Mouse (Mus musculus) monocyte, adult 2 months (primary cell): Measurements from ENCODE around the gene Phactr2.

Experiments used
- DNase-seq, 2 experiments: peaks; one replicate each; pipeline ENCODE4 v3.0.0; 2022; ENCODE audit warnings: low spot score in 2 of 2, low read depth in 1 of 2

Phactr2 gene

GRCm38 (mm10) chr10:13175866-13176265, 298.3 kb downstream of the Phactr2 start:
- no peak for DNase-seq

DNA sequence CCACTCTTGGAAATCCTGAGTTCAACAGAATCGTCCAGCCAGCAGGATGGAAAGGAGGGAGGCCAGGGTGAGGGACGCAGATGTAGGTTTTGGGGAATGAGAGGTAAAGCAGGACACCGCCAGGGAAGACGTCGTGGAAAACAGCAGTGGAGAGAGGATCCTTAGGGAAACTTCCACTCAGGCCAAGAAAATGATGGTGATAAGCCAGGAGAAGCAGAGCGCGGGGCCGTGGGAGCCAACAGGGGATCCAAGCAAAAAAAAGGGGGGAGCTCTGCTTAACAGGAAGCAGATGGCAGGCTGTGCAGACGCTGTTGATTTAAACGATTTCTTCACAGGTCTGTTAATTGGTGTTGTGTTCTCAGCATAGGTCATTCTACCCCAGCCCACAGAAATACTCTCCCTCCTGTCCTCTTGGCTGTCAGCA, 301.4 kb downstream of the Phactr2 start:
- no peak for DNase-seq

DNA sequence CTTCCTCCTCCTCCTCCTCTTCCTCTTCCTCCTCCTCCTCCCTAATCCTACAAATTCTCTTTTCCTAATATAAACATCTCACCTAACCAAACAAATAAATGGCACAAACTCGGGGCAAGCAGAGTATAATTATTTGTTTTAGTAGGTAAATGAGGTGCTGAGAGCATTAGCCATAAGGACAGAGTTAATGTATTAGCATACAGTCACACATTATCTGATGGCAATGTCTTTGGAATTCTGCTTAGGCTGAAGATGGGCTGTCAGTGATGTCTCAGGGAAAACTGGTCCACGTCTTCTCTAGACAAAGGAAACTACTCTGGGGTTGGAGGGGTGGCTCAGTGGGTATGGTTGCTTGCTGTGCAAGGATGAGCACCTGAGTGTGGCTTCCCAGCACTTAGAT, 302.8 kb downstream of the Phactr2 start:
- no peak for DNase-seq

DNA sequence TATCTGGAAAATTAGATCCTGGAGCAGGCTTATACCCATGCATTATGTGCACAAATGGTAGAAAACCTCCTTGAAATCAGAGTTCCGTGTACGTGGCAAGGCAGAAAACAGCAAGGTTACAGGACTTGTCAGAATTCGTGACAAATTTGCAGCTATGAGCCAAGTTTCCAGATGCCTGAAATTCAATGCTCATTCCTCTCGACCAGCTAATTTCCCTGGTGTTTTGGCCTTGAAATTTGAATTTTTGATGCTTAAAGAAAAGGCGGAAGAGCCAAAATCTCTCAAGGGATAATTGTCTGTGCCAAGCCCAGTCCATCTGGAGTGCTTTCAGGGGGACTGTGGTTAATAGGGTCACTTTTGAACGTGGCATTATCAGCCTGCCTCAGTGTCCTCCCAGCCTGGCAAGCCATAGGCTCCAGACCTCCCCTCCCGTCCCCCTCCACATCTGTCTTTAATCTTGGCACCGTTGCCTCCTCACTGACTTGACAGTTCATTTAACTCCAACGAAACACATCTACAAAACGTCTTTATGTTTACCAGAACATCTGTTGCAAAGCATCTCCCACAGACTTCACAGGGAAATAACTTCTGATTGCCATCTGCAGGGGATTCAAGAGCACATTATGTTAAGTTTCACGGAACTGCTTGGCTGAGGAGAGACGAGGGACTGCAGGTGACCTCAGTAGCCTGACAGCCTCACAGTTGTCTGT, 303.3 kb downstream of the Phactr2 start:
- DNase-seq: no peak

DNA sequence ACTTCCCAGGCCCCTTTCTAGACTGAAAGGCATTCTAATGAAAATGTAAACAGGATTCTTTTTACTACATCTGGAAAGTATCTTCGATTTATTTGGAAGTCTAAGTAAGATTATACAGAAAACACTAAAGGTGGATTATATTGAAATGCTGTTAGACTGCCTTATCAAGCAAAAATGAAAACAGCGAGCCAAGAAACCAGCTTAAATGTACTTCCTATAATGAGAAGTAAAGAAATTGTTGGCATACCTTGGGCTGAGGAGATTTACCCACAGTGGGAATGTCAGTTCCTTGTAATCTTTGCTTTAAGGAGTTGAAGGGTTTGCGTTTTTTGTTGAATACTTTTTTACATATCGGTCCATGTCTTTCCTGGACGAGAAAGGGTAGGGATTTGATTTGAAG, 305.8 kb downstream of the Phactr2 start:
- DNase-seq: no peak

GRCm38 (mm10) chr10:13162031-13162430, 312.2 kb downstream of the Phactr2 start:
- no peak for DNase-seq

DNA sequence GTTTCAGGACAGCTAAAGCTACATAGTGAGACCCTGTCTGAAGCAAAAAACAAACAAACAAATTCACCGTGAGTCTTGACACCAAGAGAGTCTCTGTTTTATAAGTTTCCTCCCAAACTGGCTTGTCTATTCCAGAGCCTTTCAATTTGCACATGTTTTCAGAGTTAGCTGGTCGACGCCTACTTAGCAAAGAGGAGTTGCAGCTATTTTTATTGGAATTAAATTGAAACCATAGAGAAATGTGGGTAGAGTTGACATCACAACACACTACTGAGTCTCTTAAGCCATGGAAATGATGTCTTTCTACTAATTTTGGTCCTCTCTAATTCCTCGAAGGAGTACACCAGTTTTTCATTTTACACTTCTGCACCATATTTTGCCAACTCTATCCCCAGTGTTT, 313.3 kb downstream of the Phactr2 start:
- DNase-seq: no peak
